Mouse (Mus musculus) intestine, postnatal 0 days (tissue): Measurements from ENCODE around the gene Sipa1l1. TPM values are rescaled to one million over a fixed set of nuclear protein-coding genes. Genes with fewer than 3 reads are reported as not detected.

Experiments
- ATAC-seq: fragments of 200-750 bp; cut with Nextera tagmentation; 2 replicates; pipeline ENCODE4 v1.8.0; 2017; ENCODE audit warnings: mild to moderate bottlenecking, moderate TSS enrichment, moderate library complexity
- H3K27ac ChIP-seq: fragments of 300-500 bp; sonication (generic); 2 replicates; pipeline ENCODE4 v1.5.1; 2014; ENCODE audit warnings: mild to moderate bottlenecking, low read depth, low read length, moderate library complexity
- H3K27me3 ChIP-seq: fragments of 300-500 bp; sonication (generic); replicated peaks from 2 replicates; pipeline ENCODE4 v1.6.1; 2014; ENCODE audit warnings: low read length, mixed read lengths; ENCODE audit not compliant: control insufficient read depth, insufficient read depth
- H3K36me3 ChIP-seq: fragments of 300-500 bp; sonication (generic); 2 replicates; pipeline ENCODE4 v1.6.1; 2014; ENCODE audit warnings: mild to moderate bottlenecking, moderate library complexity; ENCODE audit not compliant: control insufficient read depth, insufficient read depth
- H3K4me1 ChIP-seq: fragments of 300-500 bp; sonication (generic); replicated peaks from 2 replicates; pipeline ENCODE4 v1.6.1; 2014; ENCODE audit warnings: antibody characterized with exemption, low read length, mixed read lengths; ENCODE audit not compliant: control insufficient read depth, insufficient read depth
- H3K4me2 ChIP-seq: fragments of 300-500 bp; sonication (generic); replicated peaks from 2 replicates; pipeline ENCODE4 v1.6.1; 2014; ENCODE audit warnings: low read depth, mild to moderate bottlenecking, moderate library complexity
- H3K4me3 ChIP-seq: fragments of 300-500 bp; sonication (generic); 2 replicates; pipeline ENCODE4 v1.5.1; 2014; ENCODE audit warnings: low read depth, low read length
- H3K9ac ChIP-seq: fragments of 300-500 bp; sonication (generic); 2 replicates; pipeline ENCODE4 v1.6.1; 2014; ENCODE audit warnings: mild to moderate bottlenecking, low read depth, low read length
- H3K9me3 ChIP-seq: fragments of 300-500 bp; sonication (generic); 2 replicates; pipeline ENCODE4 v1.6.1; 2016; ENCODE audit warnings: mixed run types; ENCODE audit not compliant: control insufficient read depth
- CTCF ChIP-seq: sonication (generic); IDR thresholded peaks from 2 replicates; pipeline ENCODE4 v1.5.1; 2016; ENCODE audit warnings: low read depth, mild to moderate bottlenecking, control low read depth, antibody characterized with exemption, moderate library complexity
- WGBS: fragments of 180-500 bp; shearing (Covaris S2); extraction: QIAGEN DNeasy Blood & Tissue Kit; methylation state at CpG from one replicate; pipeline ENCODE4 v1.1.7; 2014; 5-methylcytosine and 5-hydroxymethylcytosine counted together
- polyA plus RNA-seq: library from polyadenylated mRNA; unstranded; fragments of >200 nt; fragmentation: Nextera tagmentation; extraction: Ambion mirVana; gene quantifications from 2 replicates; pipeline ENCODE4 v1.2.1, GENCODE M21; 2015

Sipa1l1 gene
- polyA plus RNA-seq, 1 experiment from 2014 or later, result 10.2 TPM

DNA sequence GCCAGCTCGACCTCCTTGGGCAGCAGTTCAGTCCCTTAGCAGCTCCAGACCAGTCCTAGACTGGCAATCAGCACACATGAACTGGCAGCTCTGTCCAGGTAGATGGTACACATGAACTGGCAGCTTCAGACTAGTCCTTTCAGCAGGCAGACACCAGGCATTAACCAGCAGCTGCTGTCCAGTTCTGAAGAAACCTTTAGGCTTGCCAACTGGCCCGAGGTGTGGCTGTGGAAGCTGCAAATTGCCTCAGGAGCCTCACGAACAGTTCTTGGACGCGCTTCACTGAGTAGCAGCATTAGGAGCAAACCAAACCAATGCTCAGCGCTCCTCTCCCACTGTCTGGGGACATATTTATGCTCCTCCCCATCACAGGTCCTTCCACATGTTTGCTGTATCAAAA lies 128.1 kb downstream of the Sipa1l1 start:
- no peaks in the 10 kb centered on the region for H3K27me3 ChIP-seq
- H3K9ac ChIP-seq, result no peak overlapping the region
- no peaks in the 10 kb centered on the region; the same call in 1 of the 2 replicates for H3K4me1 ChIP-seq
- no peaks in the 10 kb centered on the region for H3K36me3 ChIP-seq
- no peak for TF ChIP-seq CTCF
- H3K27ac ChIP-seq, result no peak overlapping the region
- 83% methylated on average over 6 of the region's 6 CpGs for WGBS
- no peaks in the 10 kb centered on the region for H3K9me3 ChIP-seq
- H3K4me3 ChIP-seq, result no peak overlapping the region
- no peak for ATAC-seq
- H3K4me2 ChIP-seq, result no peak overlapping the region

DNA sequence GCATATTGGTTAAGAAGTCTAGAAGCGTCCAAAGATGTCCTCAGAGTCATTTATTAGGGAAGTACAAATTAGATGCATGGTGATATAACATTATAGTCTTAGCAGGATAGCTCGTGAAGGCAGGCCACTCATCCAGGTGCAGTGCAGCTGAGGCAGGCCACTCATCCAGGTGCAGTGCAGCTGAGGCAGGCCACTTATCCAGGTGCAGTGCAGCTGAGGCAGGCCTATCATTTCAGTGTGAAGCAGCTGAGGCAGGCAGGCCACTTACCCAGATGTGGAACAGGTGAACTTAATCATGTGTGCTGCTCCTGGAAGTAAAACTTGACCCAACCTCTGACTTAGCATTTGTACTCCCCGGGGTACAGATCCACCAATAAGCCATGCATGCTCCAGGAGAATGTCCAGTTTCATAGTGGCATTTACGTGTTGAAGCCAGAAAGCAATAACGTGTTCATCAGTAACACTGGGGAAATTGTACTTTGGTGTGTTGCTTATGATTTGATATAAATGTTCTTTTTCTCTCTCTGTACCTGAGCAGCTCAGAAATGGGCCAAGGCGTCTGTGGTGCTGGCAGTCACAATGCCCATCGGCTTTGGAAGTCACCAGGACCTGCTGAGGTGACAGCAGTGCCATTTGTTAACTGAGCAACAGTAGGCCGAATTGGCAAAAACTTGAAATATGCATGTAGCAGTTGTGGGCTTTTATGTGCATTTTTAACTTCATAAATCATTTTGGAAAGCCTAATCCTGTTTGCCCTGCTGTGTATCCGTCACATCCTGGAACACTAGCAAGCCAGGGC lies 129.7 kb downstream of the Sipa1l1 start:
- Histone ChIP-seq H3K36me3 (no peaks in the 10 kb centered on the region), H3K27ac (no peak overlapping the region), H3K9ac (no peak overlapping the region), H3K27me3 (no peaks in the 10 kb centered on the region), H3K4me1 (no peaks in the 10 kb centered on the region; the same call in 1 of the 2 replicates), H3K9me3 (no peaks in the 10 kb centered on the region), H3K4me3 (no peak overlapping the region), H3K4me2 (no peak overlapping the region)
- no peak for ATAC-seq
- no peak for TF ChIP-seq CTCF
- WGBS, result 88% methylated on average over 9 of the region's 9 CpGs

DNA sequence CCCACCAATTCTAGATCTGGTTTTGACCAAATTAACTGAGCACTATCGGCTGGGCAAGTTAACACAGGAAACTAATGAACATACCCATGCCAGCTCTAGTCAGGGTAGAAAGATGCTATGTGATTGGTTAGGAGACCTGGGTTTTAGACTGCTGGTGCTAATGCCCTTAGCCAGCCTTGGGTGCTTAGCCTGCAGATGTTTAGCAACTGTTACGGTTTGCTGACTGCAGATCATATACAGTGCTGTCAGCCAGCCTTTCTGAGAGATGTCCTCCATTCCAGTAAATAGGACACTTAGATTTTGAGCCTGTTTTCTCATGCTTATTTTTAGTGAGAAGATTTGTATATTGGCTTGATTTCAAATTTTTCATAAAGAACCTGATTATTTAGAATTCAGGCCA lies 135.0 kb downstream of the Sipa1l1 start:
- ATAC-seq, result no peak
- 77% methylated on average over 2 of the region's 2 CpGs for WGBS
- Histone ChIP-seq H3K9me3 (no peaks in the 10 kb centered on the region), H3K27ac (no peak overlapping the region), H3K4me2 (no peak overlapping the region), H3K4me1 (no peaks in the 10 kb centered on the region), H3K27me3 (no peaks in the 10 kb centered on the region), H3K4me3 (no peak overlapping the region), H3K36me3 (no peaks in the 10 kb centered on the region), H3K9ac (no peak overlapping the region)
- no peak for TF ChIP-seq CTCF

DNA sequence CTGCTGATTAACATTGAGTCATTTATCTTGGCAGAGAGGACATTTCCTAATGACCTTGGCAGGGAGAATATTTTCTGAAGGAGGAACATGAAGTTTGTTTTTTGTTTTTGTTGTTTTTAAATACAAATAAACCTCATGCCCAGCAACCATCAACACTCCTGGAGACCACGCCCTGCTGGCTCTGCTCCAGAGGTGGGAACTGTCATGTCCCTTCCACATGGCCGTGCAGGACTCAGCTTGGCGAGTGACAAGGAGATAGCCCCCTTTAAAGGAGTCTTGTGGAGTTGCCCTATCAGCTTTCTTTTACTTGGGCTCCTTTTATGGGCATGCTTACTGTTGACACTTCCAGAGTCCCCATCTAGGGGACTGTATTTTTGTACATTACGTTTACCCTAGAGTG lies 136.9 kb downstream of the Sipa1l1 start:
- TF ChIP-seq CTCF, result no peak
- Histone ChIP-seq H3K9ac (no peak overlapping the region), H3K27ac (no peak overlapping the region), H3K4me3 (no peak overlapping the region), H3K4me2 (no peak overlapping the region), H3K4me1 (no peaks in the 10 kb centered on the region), H3K36me3 (no peaks in the 10 kb centered on the region), H3K27me3 (no peaks in the 10 kb centered on the region), H3K9me3 (no peaks in the 10 kb centered on the region)
- no peak for ATAC-seq
- 76% methylated on average over 4 of the region's 4 CpGs for WGBS

DNA sequence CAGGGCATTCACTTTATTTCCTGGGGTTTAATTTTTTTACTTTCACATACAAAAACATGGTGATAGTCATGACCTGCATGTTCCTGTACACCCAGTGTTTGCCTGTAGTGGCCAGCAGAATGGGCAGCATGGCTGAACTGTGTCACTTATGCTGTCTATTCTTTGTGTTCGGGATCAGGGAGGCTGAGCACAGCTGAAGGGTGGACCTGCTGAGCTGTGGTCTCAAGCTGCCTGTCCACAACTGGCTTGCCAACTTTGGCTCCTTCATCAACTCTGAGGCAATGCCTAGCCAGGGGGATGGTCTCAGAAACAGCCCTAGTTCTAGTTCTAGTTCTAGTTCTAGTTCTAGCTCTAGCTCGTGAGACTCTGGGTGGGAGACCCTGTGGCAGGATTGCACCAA lies 142.5 kb downstream of the Sipa1l1 start:
- 95% methylated on average over 2 of the region's 2 CpGs for WGBS
- no peak for ATAC-seq
- no peak overlapping the region for H3K9ac ChIP-seq
- H3K4me1 ChIP-seq, result no peaks in the 10 kb centered on the region
- no peaks in the 10 kb centered on the region for H3K9me3 ChIP-seq
- no peak overlapping the region for H3K4me3 ChIP-seq
- H3K4me2 ChIP-seq, result no peak overlapping the region
- TF ChIP-seq CTCF, result no peak
- no peaks in the 10 kb centered on the region for H3K27me3 ChIP-seq
- H3K27ac ChIP-seq, result no peak overlapping the region
- 0 out of 2 replicates have a peak, but pooled peaks cover 3% of the 10 kb centered on the region for H3K36me3 ChIP-seq

DNA sequence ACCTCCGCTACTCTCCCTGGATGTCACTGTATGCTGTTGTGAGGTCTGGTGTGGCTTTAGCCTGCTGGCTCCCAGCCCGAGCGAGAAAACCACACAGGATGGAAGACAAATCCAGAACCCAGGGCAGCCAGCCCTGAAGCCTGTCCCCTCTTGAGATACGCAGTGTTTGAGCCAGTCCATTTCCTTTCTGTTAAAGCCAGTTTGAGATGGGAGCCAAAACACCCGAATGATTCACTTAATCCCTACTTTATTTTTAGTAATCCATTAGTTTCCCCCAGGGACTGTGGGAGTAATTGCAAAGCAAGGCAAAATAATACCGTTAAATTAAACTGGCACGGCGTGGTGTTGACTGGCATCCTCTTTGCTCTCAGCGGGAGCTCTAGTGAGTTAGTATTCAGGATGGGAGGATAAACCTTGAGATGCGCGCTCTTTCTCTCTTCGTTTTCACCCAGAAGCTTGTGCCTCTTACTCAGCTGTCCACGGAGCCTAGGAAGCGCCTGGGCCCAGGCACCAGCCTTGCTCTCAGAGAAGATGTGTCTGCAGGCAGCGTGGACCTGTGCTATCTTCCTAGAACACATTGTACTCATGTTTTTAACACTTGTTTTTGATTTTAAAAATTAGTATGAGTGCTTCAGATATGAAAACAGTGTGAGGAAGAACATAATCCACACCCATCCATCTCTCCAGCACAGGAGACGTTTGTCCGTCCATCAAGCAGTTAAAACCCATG lies 143.1 kb downstream of the Sipa1l1 start:
- Histone ChIP-seq H3K4me3 (no peak overlapping the region), H3K27me3 (no peaks in the 10 kb centered on the region), H3K9me3 (no peaks in the 10 kb centered on the region), H3K27ac (no peak overlapping the region), H3K4me1 (no peaks in the 10 kb centered on the region), H3K9ac (no peak overlapping the region), H3K4me2 (no peak overlapping the region), H3K36me3 (0 out of 2 replicates have a peak, but pooled peaks cover 3% of the 10 kb centered on the region)
- ATAC-seq, result no peak
- WGBS, result 72% methylated on average over 17 of the region's 17 CpGs
- TF ChIP-seq CTCF, result no peak
